Mouse (Mus musculus): ENCODE results near the gene Ankrd6. TPM values are rescaled to one million over a fixed set of nuclear protein-coding genes. Genes with fewer than 3 reads are reported as not detected.

Gene Ankrd6
- total and polyA plus RNA-seq, 3 experiments: 1.1 to 1.8 TPM; not detected in 1

GRCm38 (mm10) chr4:32824254-32824653, 126.4 kb downstream of the Ankrd6 start:
- Histone ChIP-seq H3K4me3 (ENCODE audit: control insufficient read depth in 1 of 2, insufficient read depth in 1 of 2, low read depth in 2 of 2, low read length in 2 of 2) (no peak overlapping the region), H3K36me3 (ENCODE audit: control insufficient read depth in 1 of 2, insufficient read depth in 2 of 2, low read length in 2 of 2) (no peaks in the 10 kb centered on the region), H3K27me3 (ENCODE audit: control insufficient read depth in 1 of 2, insufficient read depth in 2 of 2, low read length in 2 of 2) (no peaks in the 10 kb centered on the region), H3K27ac (ENCODE audit: control insufficient read depth, low read depth, low read length) (no peak overlapping the region), H3K9me3 (replicated peaks; ENCODE audit: insufficient read depth, low read length) (no peaks in the 10 kb centered on the region), H3K4me1 (ENCODE audit: control insufficient read depth in 1 of 2, insufficient read depth in 2 of 2, low read length in 2 of 2) (no peaks in the 10 kb centered on the region), H3K9ac (ENCODE audit: control insufficient read depth, low read depth, low read length, poor library complexity, severe bottlenecking) (no peak overlapping the region), H3K79me2 (ENCODE audit: control insufficient read depth, insufficient read depth, low read length, poor library complexity) (no peaks in the 10 kb centered on the region)
- no peak for TF ChIP-seq POLR2AphosphoS5 (IDR thresholded peaks at IDR 0.05; ENCODE audit: borderline replicate concordance, low read depth, low read length)
- no peak for TF ChIP-seq EP300 (IDR thresholded peaks at IDR 0.05; ENCODE audit: low read depth in 1 of 2, low read length in 2 of 2)
- no peak for TF ChIP-seq NRF1 (IDR thresholded peaks at IDR 0.05; ENCODE audit: insufficient read depth, low read depth, low read length, poor library complexity, severe bottlenecking)
- TF ChIP-seq TCF12 (IDR thresholded peaks at IDR 0.05; ENCODE audit: low read depth, low read length): no peak
- no peak for TF ChIP-seq POLR2A (IDR thresholded peaks at IDR 0.05; ENCODE audit: control insufficient read depth in 1 of 2, insufficient read depth in 1 of 2, low read depth in 1 of 2, low read length in 2 of 2, poor library complexity in 1 of 2)
- TF ChIP-seq MYC (IDR thresholded peaks at IDR 0.05; ENCODE audit: low read depth, low read length): no peak
- TF ChIP-seq POLR2AphosphoS2 (IDR thresholded peaks at IDR 0.05; ENCODE audit: low read length): no peak
- no peak for TF ChIP-seq ZMIZ1 (IDR thresholded peaks at IDR 0.05; ENCODE audit: low read depth, low read length)
- no peak for TF ChIP-seq MAX (IDR thresholded peaks at IDR 0.05; ENCODE audit: low read length)
- no peak for TF ChIP-seq NELFE (IDR thresholded peaks at IDR 0.05; ENCODE audit: low read depth, low read length)
- no peak for TF ChIP-seq JUND (IDR thresholded peaks at IDR 0.05; ENCODE audit: low read depth, low read length)
- TF ChIP-seq MAZ (IDR thresholded peaks at IDR 0.05; ENCODE audit: low read depth, low read length): no peak
- TF ChIP-seq BHLHE40 (IDR thresholded peaks at IDR 0.05; ENCODE audit: borderline replicate concordance, low read depth, low read length): no peak
- no peak for TF ChIP-seq SIN3A (IDR thresholded peaks at IDR 0.05; ENCODE audit: low read length)
- TF ChIP-seq TBP (IDR thresholded peaks at IDR 0.05; ENCODE audit: low read depth, low read length): no peak
- no peak for TF ChIP-seq MAFK (IDR thresholded peaks at IDR 0.05; ENCODE audit: borderline replicate concordance, low read depth, low read length)
- TF ChIP-seq ZKSCAN1 (IDR thresholded peaks at IDR 0.05; ENCODE audit: low read depth, low read length): no peak
- no peak for TF ChIP-seq MEF2A (IDR thresholded peaks at IDR 0.05; ENCODE audit: extremely low read depth, insufficient replicate concordance, low read depth, low read length, poor library complexity, severe bottlenecking)
- no peak for TF ChIP-seq USF1 (IDR thresholded peaks at IDR 0.05; ENCODE audit: low read depth, low read length)
- DNase-seq (ENCODE audit: low read depth, low spot score): no peak

GRCm38 (mm10) chr4:32820676-32821075, 130.0 kb downstream of the Ankrd6 start:
- no peaks in the 10 kb centered on the region for H3K79me2 ChIP-seq (ENCODE audit: control insufficient read depth, insufficient read depth, low read length, poor library complexity)
- no peaks in the 10 kb centered on the region for H3K36me3 ChIP-seq (ENCODE audit: control insufficient read depth in 1 of 2, insufficient read depth in 2 of 2, low read length in 2 of 2)
- no peak overlapping the region for H3K9ac ChIP-seq (ENCODE audit: control insufficient read depth, low read depth, low read length, poor library complexity, severe bottlenecking)
- no peak for TF ChIP-seq MAX (IDR thresholded peaks at IDR 0.05; ENCODE audit: low read length)
- no peak for TF ChIP-seq EP300 (IDR thresholded peaks at IDR 0.05; ENCODE audit: low read depth in 1 of 2, low read length in 2 of 2)
- no peak for TF ChIP-seq NRF1 (IDR thresholded peaks at IDR 0.05; ENCODE audit: insufficient read depth, low read depth, low read length, poor library complexity, severe bottlenecking)
- no peak for TF ChIP-seq CHD1 (IDR thresholded peaks at IDR 0.05; ENCODE audit: low read depth, low read length)
- no peak for TF ChIP-seq JUND (IDR thresholded peaks at IDR 0.05; ENCODE audit: low read depth, low read length)
- no peak for TF ChIP-seq CHD2 (IDR thresholded peaks at IDR 0.05; ENCODE audit: low read length)
- no peak for TF ChIP-seq ZKSCAN1 (IDR thresholded peaks at IDR 0.05; ENCODE audit: low read depth, low read length)
- H3K4me3 ChIP-seq (ENCODE audit: control insufficient read depth in 1 of 2, insufficient read depth in 1 of 2, low read depth in 2 of 2, low read length in 2 of 2): no peak overlapping the region
- H3K9me3 ChIP-seq (replicated peaks; ENCODE audit: insufficient read depth, low read length): no peaks in the 10 kb centered on the region
- H3K27me3 ChIP-seq (ENCODE audit: control insufficient read depth in 1 of 2, insufficient read depth in 2 of 2, low read length in 2 of 2): no peaks in the 10 kb centered on the region
- no peak overlapping the region for H3K27ac ChIP-seq (ENCODE audit: control insufficient read depth, low read depth, low read length)
- H3K4me1 ChIP-seq (ENCODE audit: control insufficient read depth in 1 of 2, insufficient read depth in 2 of 2, low read length in 2 of 2): no peaks in the 10 kb centered on the region
- DNase-seq (ENCODE audit: low read depth, low spot score): no peak
